Mouse (Mus musculus): ENCODE results near the gene Capn12. TPM values are rescaled to one million over a fixed set of nuclear protein-coding genes. Genes with fewer than 3 reads are reported as not detected.

Gene Capn12
- polyA plus RNA-seq, 2 experiments = 0.01 to 0.19 TPM

DNA sequence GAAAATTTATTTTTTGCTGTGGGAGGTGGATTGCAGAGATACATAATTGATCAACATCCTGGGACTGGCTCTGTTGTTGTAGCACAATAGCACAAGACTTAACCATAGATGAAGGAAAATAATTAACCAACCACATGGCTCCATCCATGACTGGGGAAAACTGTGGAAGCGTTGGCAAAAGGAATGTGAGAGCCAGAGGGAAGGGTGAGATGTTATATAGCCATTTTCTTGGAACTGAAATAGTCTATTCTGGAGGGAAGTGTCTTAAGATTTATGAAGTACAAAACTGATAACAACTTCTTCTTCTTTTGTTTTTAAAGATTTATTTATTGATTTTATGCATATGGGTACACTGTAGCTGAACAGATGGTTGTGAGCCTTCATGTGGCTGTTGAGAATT is 33.9 kb upstream of the Capn12 start:
- H3K36me3 ChIP-seq (replicated peaks; ENCODE audit: control insufficient read depth, insufficient read depth, low read depth) = no peaks in the 10 kb centered on the region
- DNase-seq (ENCODE audit: low read depth in 3 of 3, low spot score in 3 of 3) (no peak), ATAC-seq (ENCODE audit: insufficient read depth) (no peak)
- H3K27ac ChIP-seq = no peak overlapping the region
- 61% methylated on average over 1 of the region's 1 CpGs for whole genome bisulfite sequencing (ENCODE audit: insufficient replicate concordance)
- no peak for TF ChIP-seq EP300 (IDR thresholded peaks at IDR 0.05; ENCODE audit: low read depth)
- no peak for TF ChIP-seq CTCF (IDR thresholded peaks at IDR 0.05; ENCODE audit: low read depth)
- no peaks in the 10 kb centered on the region for H3K4me1 ChIP-seq (replicated peaks; ENCODE audit: control insufficient read depth in 2 of 2, insufficient read depth in 2 of 2, low read length in 1 of 2)
- no peaks in the 10 kb centered on the region for H3K9me3 ChIP-seq (ENCODE audit: control insufficient read depth, low read length)
- H3K27me3 ChIP-seq (ENCODE audit: control insufficient read depth, insufficient read depth, low read length) = no peaks in the 10 kb centered on the region
- no peak overlapping the region for H3K9ac ChIP-seq (replicated peaks)
- no peak overlapping the region for H3K4me3 ChIP-seq (ENCODE audit: insufficient read depth in 1 of 2, low read depth in 2 of 2, low read length in 2 of 2)
- no peak overlapping the region for H3K4me2 ChIP-seq (ENCODE audit: low read depth)

- no peak overlapping the region for H3K9ac ChIP-seq (replicated peaks)
- no peaks in the 10 kb centered on the region for H3K36me3 ChIP-seq (replicated peaks; ENCODE audit: control insufficient read depth, insufficient read depth, low read depth)
- ATAC-seq (ENCODE audit: insufficient read depth) = no peak
- no peak for DNase-seq (ENCODE audit: low read depth in 3 of 3, low spot score in 3 of 3)
- H3K27ac ChIP-seq = no peak overlapping the region
- no peaks in the 10 kb centered on the region for H3K9me3 ChIP-seq (ENCODE audit: control insufficient read depth, low read length)
- WGBS (ENCODE audit: insufficient replicate concordance) = 33% methylated on average over 1 of the region's 1 CpGs
- H3K27me3 ChIP-seq (ENCODE audit: control insufficient read depth, insufficient read depth, low read length) = no peaks in the 10 kb centered on the region
- H3K4me3 ChIP-seq (ENCODE audit: insufficient read depth in 1 of 2, low read depth in 2 of 2, low read length in 2 of 2) = no peak overlapping the region
- no peak overlapping the region for H3K4me2 ChIP-seq (ENCODE audit: low read depth)
- H3K4me1 ChIP-seq (replicated peaks; ENCODE audit: control insufficient read depth in 2 of 2, insufficient read depth in 2 of 2, low read length in 1 of 2) = no peaks in the 10 kb centered on the region
- TF ChIP-seq CTCF (IDR thresholded peaks at IDR 0.05; ENCODE audit: low read depth) (no peak), EP300 (IDR thresholded peaks at IDR 0.05; ENCODE audit: low read depth) (no peak)
Measured at GRCm38 (mm10) chr7:28849700-28850236, 31.5 kb upstream of the Capn12 start.

DNA sequence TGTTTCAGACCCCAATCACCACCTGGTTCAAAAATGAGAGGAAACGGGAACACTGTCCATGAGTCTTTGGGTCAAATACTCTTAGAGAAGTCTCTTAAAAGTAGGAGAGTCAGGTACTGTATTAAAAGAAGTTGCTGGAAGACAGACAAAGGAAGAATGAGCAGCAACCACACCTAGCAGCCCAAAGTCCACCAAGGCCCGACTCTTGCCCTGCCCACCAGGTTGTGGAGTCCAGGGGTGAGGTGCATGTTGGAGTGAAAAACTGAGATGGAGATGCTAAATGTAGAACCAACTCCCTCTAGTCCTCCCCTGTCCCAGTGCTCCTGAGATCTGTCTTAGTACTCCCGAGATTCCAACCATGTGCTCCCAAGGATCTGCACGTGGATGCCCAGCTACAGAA is 30.6 kb upstream of the Capn12 start:
- Histone ChIP-seq H3K4me1 (replicated peaks; ENCODE audit: control insufficient read depth in 2 of 2, insufficient read depth in 2 of 2, low read length in 1 of 2) (no peaks in the 10 kb centered on the region), H3K36me3 (replicated peaks; ENCODE audit: control insufficient read depth, insufficient read depth, low read depth) (no peaks in the 10 kb centered on the region), H3K9me3 (ENCODE audit: control insufficient read depth, low read length) (no peaks in the 10 kb centered on the region), H3K27ac (no peak overlapping the region), H3K27me3 (ENCODE audit: control insufficient read depth, insufficient read depth, low read length) (no peaks in the 10 kb centered on the region), H3K4me2 (ENCODE audit: low read depth) (no peak overlapping the region), H3K4me3 (ENCODE audit: insufficient read depth in 1 of 2, low read depth in 2 of 2, low read length in 2 of 2) (no peak overlapping the region), H3K9ac (replicated peaks) (no peak overlapping the region)
- ATAC-seq (ENCODE audit: insufficient read depth) (no peak), DNase-seq (ENCODE audit: low read depth in 3 of 3, low spot score in 3 of 3) (no peak)
- TF ChIP-seq EP300 (IDR thresholded peaks at IDR 0.05; ENCODE audit: low read depth) (no peak), CTCF (IDR thresholded peaks at IDR 0.05; ENCODE audit: low read depth) (no peak)
- 48% methylated on average over 4 of the region's 4 CpGs for WGBS (ENCODE audit: insufficient replicate concordance)

- WGBS (ENCODE audit: insufficient replicate concordance) = 81% methylated on average over 2 of the region's 2 CpGs
Measured at GRCm38 (mm10) chr7:28859953-28860352, 21.3 kb upstream of the Capn12 start.

DNA sequence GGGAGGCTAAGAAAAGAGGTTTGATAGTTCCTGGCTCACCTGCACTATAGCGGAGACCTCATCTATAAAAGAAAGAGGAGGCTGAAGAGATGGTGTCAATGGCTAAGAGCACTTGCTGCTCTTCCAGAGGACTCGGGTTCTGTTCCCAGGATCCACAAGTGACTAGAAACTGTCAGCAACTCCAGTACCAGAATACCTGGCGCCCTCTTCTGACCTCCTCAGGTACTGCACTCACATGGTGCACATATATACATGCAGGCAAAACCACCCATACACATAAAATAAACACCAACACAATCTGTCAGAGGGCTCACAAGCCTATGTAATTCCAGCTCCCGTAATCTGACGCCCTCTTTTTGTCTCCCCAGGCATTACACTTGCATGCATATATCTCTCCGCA is 20.3 kb upstream of the Capn12 start:
- WGBS (ENCODE audit: insufficient replicate concordance) = 82% methylated on average over 6 of the region's 6 CpGs
- Histone ChIP-seq H3K4me1 (replicated peaks; ENCODE audit: control insufficient read depth in 2 of 2, insufficient read depth in 2 of 2, low read length in 1 of 2) (peaks cover 0 to 8% of the 10 kb centered on the region in 2 experiments; a peak in 2 of 4 replicates), H3K27ac (no peak overlapping the region), H3K9ac (replicated peaks) (no peak overlapping the region), H3K9me3 (ENCODE audit: control insufficient read depth, low read length) (no peaks in the 10 kb centered on the region; the same call in 1 of the 2 replicates), H3K4me3 (ENCODE audit: insufficient read depth in 1 of 2, low read depth in 2 of 2, low read length in 2 of 2) (no peak overlapping the region), H3K27me3 (ENCODE audit: control insufficient read depth, insufficient read depth, low read length) (no peaks in the 10 kb centered on the region), H3K36me3 (replicated peaks; ENCODE audit: control insufficient read depth, insufficient read depth, low read depth) (no peaks in the 10 kb centered on the region), H3K4me2 (ENCODE audit: low read depth) (no peak overlapping the region)
- peak; percentile 56 for TF ChIP-seq CTCF (IDR thresholded peaks at IDR 0.05; ENCODE audit: low read depth)
- no peak for TF ChIP-seq EP300 (IDR thresholded peaks at IDR 0.05; ENCODE audit: low read depth)
- ATAC-seq (ENCODE audit: insufficient read depth) (no peak), DNase-seq (ENCODE audit: low read depth in 3 of 3, low spot score in 3 of 3) (no peak)

More at GRCm38 (mm10) chr7:28859953-28860352, 21.3 kb upstream of the Capn12 start:
- TF ChIP-seq CTCF (IDR thresholded peaks at IDR 0.05; ENCODE audit: low read depth) (no peak), EP300 (IDR thresholded peaks at IDR 0.05; ENCODE audit: low read depth) (no peak)
- H3K9me3 ChIP-seq (ENCODE audit: control insufficient read depth, low read length) = no peaks in the 10 kb centered on the region; the same call in 1 of the 2 replicates
- no peak overlapping the region for H3K4me2 ChIP-seq (ENCODE audit: low read depth)
- DNase-seq (ENCODE audit: low read depth in 3 of 3, low spot score in 3 of 3) = no peak
- peaks cover 0 to 2% of the 10 kb centered on the region in 2 experiments; a peak in 2 of 4 replicates for H3K4me1 ChIP-seq (replicated peaks; ENCODE audit: control insufficient read depth in 2 of 2, insufficient read depth in 2 of 2, low read length in 1 of 2)
- no peaks in the 10 kb centered on the region for H3K36me3 ChIP-seq (replicated peaks; ENCODE audit: control insufficient read depth, insufficient read depth, low read depth)
- ATAC-seq (ENCODE audit: insufficient read depth) = no peak
- no peak overlapping the region for H3K27ac ChIP-seq
- H3K9ac ChIP-seq (replicated peaks) = no peak overlapping the region
- H3K4me3 ChIP-seq (ENCODE audit: insufficient read depth in 1 of 2, low read depth in 2 of 2, low read length in 2 of 2) = no peak overlapping the region
- no peaks in the 10 kb centered on the region for H3K27me3 ChIP-seq (ENCODE audit: control insufficient read depth, insufficient read depth, low read length)

All from liver, embryonic 14.5 days (tissue).